Mouse (Mus musculus) intestine, embryonic 14.5 days (tissue): ENCODE measurements at regions not wholly inside any gene's neighbourhood (a gene's known extent, or its start where the extent isn't known, plus 50 kb on each side); places are given as distances from the start of the nearest gene placed in this dataset.

Source experiments
- ATAC-seq: fragments of 200-750 bp; cut with Nextera tagmentation; replicated peaks from 2 replicates; pipeline ENCODE4 v1.8.0; 2017; ENCODE audit warnings: low read depth, moderate number of reproducible peaks, moderate TSS enrichment, moderate library complexity; ENCODE audit not compliant: low FRiP score, low TSS enrichment
- DNase-seq: peaks from one replicate; pipeline ENCODE4 v3.0.0-alpha.2; 2018; ENCODE audit warnings: low spot score
- H3K27ac ChIP-seq: fragments of 300-500 bp; sonication (generic); 2 replicates; pipeline ENCODE4 v1.5.1; 2014; ENCODE audit warnings: low read depth, mild to moderate bottlenecking, control low read depth
- H3K27me3 ChIP-seq: fragments of 300-500 bp; sonication (generic); replicated peaks from 2 replicates; pipeline ENCODE4 v1.6.1; 2014; ENCODE audit warnings: low read length, control low read depth; ENCODE audit not compliant: control insufficient read depth, insufficient read depth
- H3K36me3 ChIP-seq: fragments of 300-500 bp; sonication (generic); 2 replicates; pipeline ENCODE4 v1.6.1; 2014; ENCODE audit warnings: low read length, control low read depth; ENCODE audit not compliant: control insufficient read depth, insufficient read depth
- H3K4me1 ChIP-seq: fragments of 300-500 bp; sonication (generic); replicated peaks from 2 replicates; pipeline ENCODE4 v1.6.1; 2014; ENCODE audit warnings: low read length, control low read depth, mixed read lengths; ENCODE audit not compliant: control insufficient read depth, insufficient read depth
- H3K4me2 ChIP-seq: fragments of 300-500 bp; sonication (generic); 2 replicates; pipeline ENCODE4 v1.6.1; 2014; ENCODE audit warnings: low read length
- H3K4me3 ChIP-seq: fragments of 300-500 bp; sonication (generic); 2 replicates; pipeline ENCODE4 v1.5.1; 2014; ENCODE audit warnings: low read depth, low read length, control low read depth, mixed read lengths
- H3K9ac ChIP-seq: fragments of 300-500 bp; sonication (generic); 2 replicates; pipeline ENCODE4 v1.6.1; 2014; ENCODE audit warnings: mild to moderate bottlenecking, low read length
- H3K9me3 ChIP-seq: fragments of 300-500 bp; sonication (generic); 2 replicates; pipeline ENCODE4 v1.6.1; 2016; ENCODE audit warnings: low read length, control low read depth; ENCODE audit not compliant: control insufficient read depth
- WGBS: fragments of 180-500 bp; shearing (Covaris S2); extraction: QIAGEN DNeasy Blood & Tissue Kit; methylation state at CpG from one replicate; pipeline ENCODE4 v1.1.7; 2014; 5-methylcytosine and 5-hydroxymethylcytosine counted together

- Histone ChIP-seq H3K36me3 (no peaks in the 10 kb centered on the region), H3K4me3 (no peak overlapping the region), H3K4me1 (peaks cover 24% of the 10 kb centered on the region), H3K9me3 (no peaks in the 10 kb centered on the region), H3K9ac (no peak overlapping the region), H3K27ac (no peak overlapping the region), H3K4me2 (no peak overlapping the region), H3K27me3 (no peaks in the 10 kb centered on the region)
- WGBS, result 86% methylated on average over 6 of the region's 6 CpGs
- no peak for DNase-seq
- no peak for ATAC-seq
Observed at GRCm38 (mm10) chr8:26844809-26845143, 132.3 kb upstream of the Zfp703 start.

GRCm38 (mm10) chr8:26845481-26846194, 131.5 kb upstream of the Zfp703 start:
- no peak for ATAC-seq
- Histone ChIP-seq H3K4me3 (no peak overlapping the region), H3K9me3 (no peaks in the 10 kb centered on the region), H3K4me1 (peaks cover 25% of the 10 kb centered on the region), H3K9ac (no peak overlapping the region), H3K27ac (no peak overlapping the region), H3K27me3 (no peaks in the 10 kb centered on the region), H3K4me2 (no peak overlapping the region), H3K36me3 (no peaks in the 10 kb centered on the region)
- DNase-seq, result no peak
- WGBS, result 55% methylated on average over 11 of the region's 11 CpGs

DNA sequence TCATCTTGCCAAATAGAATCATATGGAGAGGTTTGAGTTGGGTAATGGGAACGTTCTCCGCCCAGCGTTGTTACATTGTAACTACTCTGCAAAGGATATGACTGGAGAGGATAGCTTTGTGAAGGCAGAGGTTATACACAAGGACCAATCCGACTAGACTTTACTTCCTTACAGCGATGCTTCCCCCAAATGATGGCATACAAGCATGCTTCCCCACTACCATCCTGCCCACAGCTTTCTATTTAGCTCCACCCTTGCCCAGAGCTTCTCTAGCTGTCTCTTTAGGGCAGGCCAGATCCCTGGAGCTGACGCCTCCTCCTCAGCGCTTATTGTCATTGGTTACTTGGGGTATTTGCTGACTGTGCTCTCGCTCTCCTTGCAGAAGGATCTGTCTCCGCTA, 130.1 kb upstream of the Zfp703 start:
- Histone ChIP-seq H3K4me1 (peaks cover 27% of the 10 kb centered on the region), H3K27me3 (no peaks in the 10 kb centered on the region), H3K9me3 (no peaks in the 10 kb centered on the region), H3K36me3 (no peaks in the 10 kb centered on the region), H3K4me3 (no peak overlapping the region), H3K27ac (no peak overlapping the region), H3K9ac (no peak overlapping the region), H3K4me2 (no peak overlapping the region)
- DNase-seq (no peak), ATAC-seq (no peak)
- WGBS, result 69% methylated on average over 9 of the region's 9 CpGs

- Histone ChIP-seq H3K27ac (peak overlapping the region; percentile 30; the same call in 1 of the 2 replicates), H3K4me3 (no peak overlapping the region), H3K4me1 (peaks cover 31% of the 10 kb centered on the region), H3K36me3 (no peaks in the 10 kb centered on the region), H3K27me3 (no peaks in the 10 kb centered on the region), H3K9ac (no peak overlapping the region), H3K4me2 (peak overlapping the region; percentile 12; the same call in 1 of the 2 replicates), H3K9me3 (no peaks in the 10 kb centered on the region)
- DNase-seq (peak; percentile 77), ATAC-seq (peak; percentile 50; the same call in 1 of the 2 replicates)
- WGBS, result 35% methylated on average over 17 of the region's 17 CpGs
Observed at GRCm38 (mm10) chr8:26848098-26848772, 128.9 kb upstream of the Zfp703 start.

- 46% methylated on average over 19 of the region's 19 CpGs for WGBS
- Histone ChIP-seq H3K27me3 (no peaks in the 10 kb centered on the region), H3K4me3 (no peak overlapping the region), H3K9me3 (no peaks in the 10 kb centered on the region), H3K4me1 (peaks cover 31% of the 10 kb centered on the region), H3K9ac (no peak overlapping the region), H3K36me3 (no peaks in the 10 kb centered on the region), H3K27ac (no peak overlapping the region; the same call in 1 of the 2 replicates), H3K4me2 (0 out of 2 replicates have a peak overlapping the region, but pooled peaks have one; percentile 26)
- ATAC-seq, result peak; percentile 44; the same call in 1 of the 2 replicates
- no peak for DNase-seq
Observed at GRCm38 (mm10) chr8:26848955-26849684, 128.0 kb upstream of the Zfp703 start.

- WGBS, result 65% methylated on average over 18 of the region's 18 CpGs
- no peak for DNase-seq
- H3K36me3 ChIP-seq, result no peaks in the 10 kb centered on the region
- H3K27ac ChIP-seq, result no peak overlapping the region
- H3K9ac ChIP-seq, result no peak overlapping the region
- H3K4me1 ChIP-seq, result peaks cover 31% of the 10 kb centered on the region
- H3K27me3 ChIP-seq, result no peaks in the 10 kb centered on the region
- H3K4me2 ChIP-seq, result no peak overlapping the region
- ATAC-seq, result no peak
- no peaks in the 10 kb centered on the region for H3K9me3 ChIP-seq
- H3K4me3 ChIP-seq, result no peak overlapping the region
Observed at GRCm38 (mm10) chr8:26851871-26852800, 125.0 kb upstream of the Zfp703 start.

DNA sequence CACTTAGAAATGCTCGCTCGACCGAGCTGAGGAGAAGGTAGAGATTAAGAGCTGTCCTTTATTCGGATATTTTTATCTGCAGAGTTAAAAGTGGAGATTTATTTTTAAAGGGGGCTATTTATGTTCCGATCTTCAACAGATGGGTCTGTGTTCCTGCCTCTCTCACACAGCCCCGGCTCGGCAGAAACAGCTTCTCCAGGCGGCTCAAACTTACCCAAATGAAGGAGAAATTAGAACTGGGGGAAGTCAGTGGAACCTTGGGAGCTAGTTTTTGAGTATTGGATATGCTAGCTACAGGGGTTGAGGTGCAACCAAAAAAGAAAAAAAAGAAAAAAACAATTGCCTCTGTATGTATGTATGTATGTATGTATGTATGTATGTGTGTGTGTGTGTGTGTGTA, 124.2 kb upstream of the Zfp703 start:
- Histone ChIP-seq H3K27me3 (no peaks in the 10 kb centered on the region), H3K4me1 (peaks cover 29% of the 10 kb centered on the region), H3K9ac (no peak overlapping the region), H3K4me2 (no peak overlapping the region), H3K4me3 (no peak overlapping the region), H3K9me3 (no peaks in the 10 kb centered on the region), H3K36me3 (no peaks in the 10 kb centered on the region), H3K27ac (no peak overlapping the region)
- DNase-seq (no peak), ATAC-seq (no peak)
- whole genome bisulfite sequencing, result 35% methylated on average over 8 of the region's 8 CpGs
